Mouse (Mus musculus) left cerebral cortex, adult 2 months (tissue): Measurements from ENCODE around the gene Zranb3. TPM values are rescaled to one million over a fixed set of nuclear protein-coding genes. Genes with fewer than 3 reads are reported as not detected.
A peak's percentile ranks its signal among the peaks of the same experiment; 100 is the strongest.
"Not testable (repeated sequence)": the region's sequence is repeated elsewhere in the genome, so short reads cannot be mapped to it uniquely, and the experiment has no call there.

Source experiments
- DNase-seq, 2 experiments: peaks; one replicate each; pipeline ENCODE4 v3.0.0; 2021 to 2022; ENCODE audit warnings: low spot score in 2 of 2, mixed read lengths in 1 of 2; ENCODE audit errors: extremely low spot score in 1 of 2
- H3K27ac ChIP-seq: fragments of 200-600 bp; 2 replicates; pipeline ENCODE4 v1.8.1; 2022
- H3K4me3 ChIP-seq: fragments of 200-600 bp; 2 replicates; pipeline ENCODE4 v1.8.1; 2022
- CTCF ChIP-seq: fragments of 200-600 bp; IDR thresholded peaks from 2 replicates; pipeline ENCODE4 v1.8.1; 2022; ENCODE audit warnings: antibody characterized with exemption, mild to moderate bottlenecking, moderate library complexity
- intact Hi-C: fragments of 180-260 bp; cut with DNase I; formaldehyde crosslinking; loops from one replicate; pipeline ENCODE4 v1.15.1; 2025
- total RNA-seq, 2 experiments: library from RNA; stranded (reverse); gene quantifications; 2 replicates each; pipeline ENCODE4 v1.2.3; 2021

The Zranb3 gene
- total RNA-seq, 2 experiments from 2014 or later, result 6.8 to 7.8 TPM

GRCm38 (mm10) chr1:127978125-127978524 is 124.7 kb downstream of the Zranb3 start:
- DNase-seq, result no peak
- intact Hi-C loops, result no loop called here
- no peak overlapping the region for H3K4me3 ChIP-seq
- TF ChIP-seq CTCF, result no peak
- no peak overlapping the region for H3K27ac ChIP-seq

GRCm38 (mm10) chr1:127976106-127976505 is 126.7 kb downstream of the Zranb3 start:
- no peak for DNase-seq
- no peak for TF ChIP-seq CTCF
- intact Hi-C loops, result no loop called here
- Histone ChIP-seq H3K27ac (peak overlapping the region; percentile 93), H3K4me3 (no peak overlapping the region)

GRCm38 (mm10) chr1:127975676-127976075 is 127.2 kb downstream of the Zranb3 start:
- intact Hi-C loops, result loop anchor here (2.0 kb wide), 3 partner anchors 17 to 57 kb away; no protein-coding TSS in a partner anchor
- TF ChIP-seq CTCF, result no peak

GRCm38 (mm10) chr1:127974082-127974481 is 128.8 kb downstream of the Zranb3 start:
- no peak overlapping the region for H3K4me3 ChIP-seq
- TF ChIP-seq CTCF, result no peak
- intact Hi-C loops, result loop anchor here (2.0 kb wide), 3 partner anchors 15 to 59 kb away; no protein-coding TSS in a partner anchor
- H3K27ac ChIP-seq, result peak overlapping the region; percentile 93
- DNase-seq, result no peak

More at GRCm38 (mm10) chr1:127975676-127976075, 127.2 kb downstream of the Zranb3 start:
- no peak for DNase-seq
- Histone ChIP-seq H3K4me3 (no peak overlapping the region), H3K27ac (peak overlapping the region; percentile 93)

GRCm38 (mm10) chr1:127970870-127971269 is 132.0 kb downstream of the Zranb3 start:
- no peak for TF ChIP-seq CTCF
- intact Hi-C loops, result no loop called here
- Histone ChIP-seq H3K27ac (no peak overlapping the region), H3K4me3 (no peak overlapping the region)
- no peak for DNase-seq

GRCm38 (mm10) chr1:127963326-127963725 is 139.5 kb downstream of the Zranb3 start:
- intact Hi-C loops, result no loop called here
- H3K27ac ChIP-seq, result no peak overlapping the region
- no peak overlapping the region for H3K4me3 ChIP-seq
- DNase-seq, result no peak
- TF ChIP-seq CTCF, result no peak

GRCm38 (mm10) chr1:127961140-127961539 is 141.7 kb downstream of the Zranb3 start:
- DNase-seq, result no peak
- TF ChIP-seq CTCF, result no peak
- Histone ChIP-seq H3K27ac (peak overlapping the region; percentile 4; the same call in 1 of the 2 replicates), H3K4me3 (no peak overlapping the region)
- intact Hi-C loops, result no loop called here

GRCm38 (mm10) chr1:127959312-127959718 is 143.5 kb downstream of the Zranb3 start:
- Histone ChIP-seq H3K27ac (peak overlapping the region; percentile 86), H3K4me3 (peak overlapping the region; percentile 19; the same call in 1 of the 2 replicates)
- TF ChIP-seq CTCF, result no peak
- DNase-seq, result no peak
- intact Hi-C loops, result loop anchor here (2.0 kb wide), 1 partner anchor 15 kb away; no protein-coding TSS in a partner anchor

GRCm38 (mm10) chr1:127958801-127959200 is 144.0 kb downstream of the Zranb3 start:
- H3K4me3 ChIP-seq, result no peak overlapping the region
- TF ChIP-seq CTCF, result no peak
- peak overlapping the region; percentile 86 for H3K27ac ChIP-seq
- intact Hi-C loops, result loop anchor here (2.0 kb wide), 1 partner anchor 16 kb away; no protein-coding TSS in a partner anchor
- no peak for DNase-seq

- Histone ChIP-seq H3K27ac (peak overlapping the region; percentile 69), H3K4me3 (no peak overlapping the region)
- TF ChIP-seq CTCF, result no peak
- no peak for DNase-seq
- intact Hi-C loops, result no loop called here
These were observed 146.3 kb downstream of the Zranb3 start for GRCm38 (mm10) chr1:127956524-127956923.

GRCm38 (mm10) chr1:127954800-127955199 is 148.0 kb downstream of the Zranb3 start:
- no peak for DNase-seq
- intact Hi-C loops, result no loop called here

GRCm38 (mm10) chr1:127954198-127954597 is 148.6 kb downstream of the Zranb3 start:
- peak overlapping the region; percentile 69 for H3K27ac ChIP-seq
- DNase-seq, H3K4me3 ChIP-seq, intact Hi-C loops: not testable (repeated sequence)

More at GRCm38 (mm10) chr1:127954800-127955199, 148.0 kb downstream of the Zranb3 start:
- no peak for TF ChIP-seq CTCF
- peak overlapping the region; percentile 69 for H3K27ac ChIP-seq
- no peak overlapping the region for H3K4me3 ChIP-seq

- intact Hi-C loops, result no loop called here
- no peak overlapping the region for H3K4me3 ChIP-seq
- DNase-seq, result no peak
- no peak overlapping the region for H3K27ac ChIP-seq
- TF ChIP-seq CTCF, result no peak
These were observed 150.6 kb downstream of the Zranb3 start for GRCm38 (mm10) chr1:127952276-127952675.
